Mouse (Mus musculus) lung, postnatal 4 days (tissue): ENCODE measurements at regions not wholly inside any gene's neighbourhood (a gene's known extent, or its start where the extent isn't known, plus 50 kb on each side); places are given as distances from the start of the nearest gene placed in this dataset.

Source experiments
- DNase-seq, 2 experiments: peaks; one replicate each; pipeline ENCODE4 v3.0.0; 2021

DNA sequence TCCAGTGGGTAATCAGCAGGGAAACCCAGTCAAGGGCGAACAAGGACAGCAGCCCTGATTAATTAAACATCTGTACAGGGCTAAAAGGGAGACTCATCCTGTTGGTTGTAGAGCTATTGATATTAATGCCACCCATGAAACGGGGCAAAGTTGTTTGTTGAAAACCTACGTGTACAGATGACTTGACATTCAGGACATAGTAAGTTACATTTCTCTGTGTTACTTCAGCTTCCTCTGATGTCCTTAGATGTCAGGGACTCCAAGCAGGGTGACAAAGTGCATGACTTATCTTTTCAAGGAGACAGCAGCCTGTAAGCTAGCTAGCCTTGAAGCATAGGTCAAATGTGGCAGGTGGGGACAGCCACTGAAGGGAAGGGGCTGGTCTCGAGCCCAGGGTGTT is 390.5 kb downstream of the Ccdc171 start:
- DNase-seq = no peak

DNA sequence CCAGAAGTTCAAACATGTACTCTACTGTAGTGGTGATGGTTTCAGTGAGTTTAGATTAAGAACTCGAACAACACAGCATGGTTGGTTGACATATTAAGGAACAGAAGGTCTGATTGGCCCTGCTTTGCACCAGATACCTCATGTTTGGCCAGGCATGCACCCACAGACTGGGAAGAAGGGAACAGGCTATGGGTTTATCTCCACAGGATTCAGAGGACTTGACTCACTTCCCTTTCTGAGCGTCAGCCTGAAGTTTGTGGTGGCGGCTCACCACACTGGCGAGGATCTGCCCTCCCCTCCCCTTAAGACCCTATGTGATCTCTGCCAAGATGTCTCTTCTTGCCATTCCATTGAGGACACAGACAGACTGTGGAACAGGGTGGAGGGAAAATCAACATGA is 391.7 kb downstream of the Ccdc171 start:
- DNase-seq = no peak

DNA sequence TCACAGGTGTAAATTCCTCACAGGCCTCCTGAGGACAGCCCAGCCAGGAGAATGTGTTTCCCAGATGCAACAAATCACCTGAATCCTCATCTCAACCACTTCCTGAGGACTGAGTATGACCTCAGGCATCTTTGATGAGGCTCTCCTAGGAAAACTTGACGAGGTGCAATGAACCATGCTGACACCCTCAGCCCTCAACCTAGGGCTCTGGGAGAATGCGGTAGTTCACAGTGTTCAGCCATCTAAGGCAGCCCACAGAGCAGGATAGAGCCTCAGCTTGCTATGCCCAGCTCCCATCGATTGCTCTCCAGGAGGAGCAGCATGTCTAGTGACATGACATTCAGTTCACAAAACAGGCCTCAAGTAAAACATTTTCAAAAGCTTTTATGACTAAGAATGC is 392.7 kb downstream of the Ccdc171 start:
- DNase-seq = no peak

DNA sequence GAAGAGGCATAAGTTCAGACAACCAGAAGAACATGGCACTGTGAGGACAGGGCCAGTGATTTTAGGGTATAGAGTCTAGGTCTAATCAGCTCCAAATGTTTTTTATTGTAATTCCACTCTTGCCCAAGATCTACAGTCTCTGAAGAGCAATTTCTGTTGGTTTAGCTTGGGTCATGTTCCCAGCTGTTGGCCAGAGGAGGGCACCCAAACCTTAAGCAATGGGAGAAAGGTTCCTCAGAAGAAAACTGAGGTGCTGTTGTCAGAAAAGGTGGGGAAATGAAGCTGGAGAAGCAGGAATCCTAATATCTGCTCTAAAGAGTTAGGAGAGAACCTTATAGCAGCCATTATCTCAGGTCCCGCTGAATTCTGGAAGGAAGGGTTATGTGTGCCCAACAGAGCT is 393.7 kb downstream of the Ccdc171 start:
- no peak for DNase-seq

DNA sequence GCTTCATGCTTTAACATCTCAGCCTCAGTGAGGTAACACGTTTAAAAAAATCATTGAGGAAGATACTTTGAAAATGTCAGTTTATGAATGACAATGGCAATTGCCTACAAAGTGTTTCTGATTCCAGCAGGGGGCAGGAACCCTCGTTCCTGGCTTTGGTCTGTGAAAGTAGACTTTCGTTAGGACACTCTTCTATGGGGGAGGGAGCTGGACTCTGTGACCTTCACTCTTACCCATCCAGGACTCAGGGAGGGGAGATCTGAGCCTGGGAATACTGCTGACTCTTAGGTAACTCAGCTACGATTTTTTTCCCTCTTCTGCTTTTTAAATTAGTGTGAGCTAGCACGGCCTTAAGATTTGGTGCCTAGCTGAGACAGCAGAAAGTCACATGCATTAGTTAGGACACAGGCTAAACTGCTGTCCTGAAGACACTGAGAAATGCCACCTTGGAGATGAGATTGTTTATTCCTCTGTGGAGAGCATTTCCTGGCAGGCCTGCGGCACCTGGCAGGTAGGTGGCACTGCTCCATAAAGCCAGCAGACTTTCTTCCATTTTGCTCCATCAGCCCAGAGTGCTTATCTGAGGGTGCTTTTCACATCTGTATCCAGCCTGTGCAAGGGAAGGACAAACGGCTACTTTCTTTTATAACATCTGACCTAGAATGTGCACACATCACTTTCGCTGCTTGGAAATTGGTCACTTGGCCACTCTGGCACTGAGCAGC is 399.9 kb downstream of the Ccdc171 start:
- no peak for DNase-seq

DNA sequence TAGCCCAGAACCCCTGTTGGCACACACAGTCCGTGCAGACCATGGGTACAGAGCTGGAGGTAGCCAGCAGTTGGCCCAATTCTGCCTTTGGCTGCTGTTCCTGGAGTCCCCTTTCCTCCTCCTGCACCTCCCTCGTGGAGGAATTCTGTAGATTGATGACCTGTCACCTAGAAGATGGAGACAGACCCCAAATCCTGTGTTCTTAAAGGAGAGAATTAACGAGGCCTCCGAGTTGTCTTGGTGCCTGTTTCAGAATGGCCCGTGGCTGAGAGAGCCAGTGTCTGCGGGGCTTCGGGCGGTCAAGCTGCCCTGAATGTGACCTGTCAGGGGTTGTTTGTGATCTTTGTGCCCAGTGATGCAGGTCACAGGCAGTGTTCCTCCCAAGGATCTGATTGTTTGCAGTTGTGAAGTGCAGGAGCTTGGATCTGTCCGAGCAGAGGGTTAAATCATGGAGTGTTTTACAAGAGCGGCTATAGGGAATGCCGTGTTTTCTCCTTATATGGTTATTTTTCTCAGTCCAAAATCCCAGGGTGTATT is 400.9 kb downstream of the Ccdc171 start:
- no peak for DNase-seq

DNA sequence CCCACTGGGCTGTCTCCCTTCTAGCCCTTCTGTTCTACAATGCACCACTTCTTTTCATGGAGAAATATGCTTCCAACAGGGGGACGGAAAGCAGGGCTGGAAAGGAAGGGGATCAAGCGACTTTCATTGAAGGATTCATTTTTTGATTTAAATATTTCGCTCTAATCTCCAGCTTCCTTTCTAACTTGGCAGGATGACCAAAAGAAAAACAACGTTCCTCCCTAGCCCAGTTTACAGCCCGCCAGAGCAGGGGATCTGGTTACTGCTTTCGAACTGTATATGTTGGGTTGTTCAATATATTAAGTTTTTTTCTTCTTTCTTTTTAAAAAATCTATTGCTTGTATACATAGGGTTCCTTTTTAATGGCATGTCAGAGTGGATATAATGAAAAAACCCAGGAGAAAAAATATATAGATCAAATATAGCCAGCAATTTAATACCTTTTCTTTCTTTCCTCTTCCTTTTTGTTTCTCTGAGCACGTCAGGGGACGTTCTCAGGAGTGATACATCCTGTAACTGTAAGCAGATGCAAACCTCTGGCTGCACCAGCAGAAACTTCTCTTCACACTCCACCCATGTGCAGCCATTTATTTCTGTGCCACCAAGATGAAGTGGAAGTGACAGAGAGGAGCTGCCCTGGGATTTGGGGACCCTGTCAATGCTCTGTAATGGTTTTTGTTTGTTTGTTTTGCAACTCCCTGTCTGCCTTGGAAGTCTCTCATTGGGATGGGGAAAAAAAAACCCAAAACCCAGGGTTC is 406.7 kb downstream of the Ccdc171 start:
- DNase-seq = peak in 1 of 2 experiments; percentile 29

DNA sequence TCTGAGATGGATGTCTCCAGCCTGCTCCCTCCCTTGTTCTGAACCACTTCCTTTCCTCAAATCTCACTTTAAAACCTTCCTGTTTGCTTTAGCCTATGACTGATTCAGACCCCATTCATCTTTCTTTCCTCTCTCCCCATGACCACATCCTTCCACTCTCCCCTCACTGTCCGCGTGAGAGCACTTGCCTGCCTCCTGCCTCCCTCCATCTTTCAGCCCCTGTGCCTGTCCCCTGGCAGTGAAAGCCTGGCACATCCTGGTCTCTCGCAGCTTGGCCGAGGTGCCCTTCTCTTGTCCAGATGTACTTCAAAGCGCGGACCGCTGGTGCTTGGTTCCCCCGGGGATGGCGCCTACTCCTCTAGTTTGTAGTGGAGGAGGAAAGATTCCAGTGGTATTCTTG is 416.3 kb downstream of the Ccdc171 start:
- DNase-seq = no peak

DNA sequence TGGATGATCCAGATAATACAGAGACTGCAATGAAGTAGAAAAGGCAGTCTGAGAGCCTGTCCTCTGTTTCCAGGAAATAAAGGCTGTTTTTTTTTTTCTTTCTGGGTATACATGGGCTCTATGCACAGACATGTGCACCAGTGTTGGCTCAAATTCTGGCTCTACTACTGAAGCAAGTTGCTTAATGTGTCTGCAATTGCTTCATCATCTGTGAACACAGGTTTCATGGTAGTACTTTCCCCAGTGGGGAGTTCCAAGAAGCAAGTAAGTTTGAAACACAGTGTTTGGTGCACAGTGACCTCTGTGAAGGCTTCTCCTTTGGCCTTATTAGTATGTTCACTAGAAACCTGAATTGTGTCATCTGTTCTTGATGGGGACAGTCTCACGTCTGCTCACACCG is 424.3 kb downstream of the Ccdc171 start:
- DNase-seq = no peak

DNA sequence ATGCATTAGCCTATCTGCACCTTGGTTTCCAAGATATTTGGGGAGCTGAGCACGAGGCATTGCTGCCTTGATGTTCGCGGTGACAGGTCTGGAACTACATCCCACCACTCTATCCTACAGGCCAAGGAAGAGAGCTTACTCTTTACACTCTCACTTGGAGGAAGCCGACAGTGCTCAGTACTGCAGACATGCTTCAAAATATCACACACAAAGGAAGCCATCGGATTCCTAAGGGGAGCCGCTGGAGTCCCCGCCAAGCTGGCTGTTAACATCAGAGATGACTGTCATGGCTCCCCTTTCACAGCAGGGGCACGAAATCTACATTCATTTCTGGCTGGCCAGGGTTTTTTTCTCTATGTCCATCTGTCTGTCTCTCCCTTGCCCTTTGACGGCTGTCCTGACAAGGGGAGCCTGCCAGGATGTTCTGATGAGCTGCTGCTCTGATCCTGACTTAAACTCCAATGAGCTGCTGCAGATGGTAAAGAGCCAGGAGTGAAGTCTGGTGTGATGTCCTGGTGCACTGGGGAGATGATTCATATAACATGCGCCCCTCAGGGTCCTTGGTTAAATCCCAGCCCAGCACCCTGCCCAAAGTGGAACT is 425.6 kb downstream of the Ccdc171 start:
- DNase-seq = no peak

DNA sequence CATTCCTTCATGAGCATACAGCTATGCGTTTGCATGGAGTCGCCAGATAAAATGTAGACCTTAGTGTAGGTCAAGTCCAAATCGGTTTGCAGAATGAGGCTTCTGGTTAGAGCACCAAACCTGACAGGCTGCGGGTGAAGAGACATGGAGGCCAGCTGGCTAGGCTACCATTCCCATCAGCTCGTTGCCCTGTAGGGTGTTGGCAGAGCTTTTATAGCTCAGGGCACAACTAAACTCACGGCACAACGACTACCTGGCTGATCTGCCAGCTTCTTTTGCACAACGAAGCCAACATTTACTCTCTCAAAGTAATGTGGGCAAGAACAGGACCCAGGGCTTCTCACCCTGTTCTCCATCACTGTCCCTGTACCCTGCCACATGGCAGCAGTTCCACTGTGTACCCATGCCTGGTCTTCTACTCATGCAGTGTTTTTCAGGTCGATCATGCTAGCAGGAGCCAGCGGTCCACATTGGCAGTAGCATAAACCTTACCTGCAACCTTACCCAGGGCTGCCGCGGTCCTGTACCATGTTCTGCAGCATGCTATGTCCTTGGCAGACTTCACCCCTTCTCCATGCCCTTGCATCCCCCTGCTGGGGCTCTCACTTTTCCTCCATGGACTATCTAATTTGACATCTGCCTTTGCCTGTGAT is 431.0 kb downstream of the Ccdc171 start:
- no peak for DNase-seq

DNA sequence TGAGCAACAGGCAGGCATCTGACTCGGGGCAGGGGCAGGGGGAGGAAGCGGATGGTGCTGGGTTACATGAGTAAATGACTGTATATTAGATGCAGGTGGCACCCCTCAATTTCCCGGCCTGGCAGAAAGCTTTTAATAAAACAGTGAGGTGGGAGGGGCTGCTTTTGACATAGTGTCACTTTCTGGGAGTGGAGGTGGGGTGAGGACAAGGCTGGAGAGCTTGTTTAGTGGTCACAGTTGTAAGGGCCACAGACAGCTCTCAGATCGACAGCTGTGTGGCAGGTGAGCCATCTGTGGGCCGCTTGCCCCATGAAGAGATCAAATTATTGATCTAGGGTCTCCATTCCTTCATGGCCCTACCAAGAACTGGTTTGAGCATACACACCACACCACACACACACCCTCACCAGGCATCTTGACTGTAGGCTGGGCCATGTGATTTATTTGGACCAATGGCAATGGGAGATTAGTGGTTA is 431.9 kb downstream of the Ccdc171 start:
- no peak for DNase-seq

DNA sequence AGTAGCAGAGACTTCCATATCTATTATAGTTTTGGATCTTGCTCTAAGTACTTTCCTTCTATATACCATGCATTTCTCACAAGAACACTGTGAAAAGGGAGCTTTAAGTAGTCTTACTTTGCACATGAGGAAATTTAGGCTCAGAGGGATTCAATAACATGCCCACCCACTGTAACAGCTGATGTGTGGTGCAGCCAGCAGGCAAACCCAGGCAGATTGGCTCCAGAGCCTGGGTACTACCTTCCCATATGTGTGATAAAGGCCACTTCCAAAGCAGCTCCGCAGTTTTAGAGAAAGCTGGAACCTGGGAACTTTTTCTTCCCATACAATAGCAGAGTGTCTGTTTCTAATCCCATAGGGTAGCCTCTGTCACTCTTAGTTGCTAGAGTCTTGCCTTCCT is 441.6 kb downstream of the Ccdc171 start:
- DNase-seq = no peak

DNA sequence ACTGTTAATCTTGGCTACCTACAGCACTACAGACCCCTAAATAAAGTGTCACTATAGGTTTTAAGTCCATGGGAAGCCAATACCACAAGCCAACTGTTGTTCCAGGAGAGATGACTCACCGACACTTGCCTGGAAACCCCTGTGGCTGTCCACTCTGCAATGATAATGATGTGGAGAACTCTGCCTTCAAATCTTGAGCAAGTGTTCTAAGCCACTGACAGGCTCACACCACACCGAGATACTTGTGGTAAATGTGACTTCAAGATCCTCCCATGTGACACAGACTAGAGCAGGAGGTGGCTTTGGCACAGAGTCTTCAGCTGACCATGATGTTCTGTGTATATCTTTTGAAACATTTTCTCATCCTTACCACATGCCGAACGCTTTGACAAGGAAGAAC is 447.8 kb downstream of the Ccdc171 start:
- DNase-seq = no peak

DNA sequence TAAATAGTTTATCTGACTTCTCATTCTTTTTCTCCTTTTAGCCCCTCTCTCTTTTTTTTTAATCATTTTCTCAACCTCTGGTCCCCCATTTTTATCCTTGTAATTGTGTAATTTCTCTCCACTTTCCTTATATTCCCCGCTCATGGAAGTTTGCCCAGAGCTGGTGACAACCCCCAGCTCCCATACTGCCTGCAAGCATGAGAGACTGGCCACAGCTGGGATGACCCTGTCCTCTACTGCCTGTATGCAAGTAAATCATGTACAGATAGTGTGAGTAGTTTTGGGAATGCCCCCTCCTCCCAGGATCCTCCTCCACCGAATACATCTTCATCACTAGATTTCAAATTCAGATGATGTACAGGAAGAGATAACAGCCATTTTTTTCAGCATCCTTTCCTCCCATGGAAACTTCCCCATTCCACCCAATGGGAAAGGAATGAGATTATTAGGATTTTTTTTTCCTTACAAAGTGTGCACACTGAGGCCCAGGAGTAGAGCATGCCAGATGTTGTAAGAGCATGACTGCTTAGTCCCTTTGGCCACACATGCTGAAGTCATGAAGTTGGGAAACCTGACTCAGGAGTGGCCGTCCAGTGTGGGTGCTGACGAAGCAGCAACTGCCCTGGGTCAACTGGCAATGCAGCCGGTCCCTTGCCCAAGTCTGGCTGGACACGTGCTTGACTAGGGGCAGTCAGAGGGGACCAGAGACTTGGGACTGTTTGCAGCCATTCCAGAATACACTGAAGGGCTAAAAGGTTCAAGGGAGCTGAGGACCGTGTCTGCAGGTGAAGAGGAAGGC is 449.1 kb downstream of the Ccdc171 start:
- no peak for DNase-seq

DNA sequence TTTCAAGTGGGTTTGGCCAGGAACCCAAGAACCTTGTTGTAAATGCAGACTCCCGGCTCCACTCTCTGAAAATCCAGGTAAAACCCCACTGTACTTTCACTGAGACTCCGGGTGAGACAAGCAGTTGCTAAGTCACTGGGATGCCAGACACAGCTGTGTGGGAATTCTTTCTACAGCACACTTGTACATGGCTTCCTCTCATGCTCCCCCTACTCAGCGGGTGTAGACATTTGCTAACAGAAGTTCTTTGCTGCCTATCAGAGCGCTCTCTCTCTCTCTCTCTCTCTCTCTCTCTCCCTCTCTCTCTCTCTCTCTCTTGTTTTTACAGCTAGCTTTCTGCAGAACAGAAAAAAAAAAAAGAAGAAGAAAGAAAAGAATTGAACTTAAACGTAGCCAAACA is 450.2 kb downstream of the Ccdc171 start:
- DNase-seq = no peak

DNA sequence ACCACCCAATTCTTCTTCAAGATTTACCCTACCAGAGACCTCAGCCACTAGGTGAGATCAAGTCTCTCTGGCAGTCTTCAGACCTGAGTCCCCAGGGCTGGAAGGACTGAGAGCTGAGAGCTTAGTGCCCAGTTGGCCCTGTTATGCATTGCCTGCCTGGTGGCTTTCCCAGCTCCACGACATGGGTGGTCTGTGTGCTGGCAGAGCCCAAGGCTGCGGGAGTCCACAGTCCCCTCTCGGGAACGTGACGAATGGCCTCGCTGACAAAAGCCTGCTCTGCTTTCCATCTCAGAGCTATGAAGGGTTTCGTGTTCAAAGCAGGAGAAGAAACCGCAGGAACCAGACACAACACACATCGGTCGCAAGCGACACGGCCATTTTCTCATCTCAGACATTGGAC is 450.7 kb downstream of the Ccdc171 start:
- peak in 1 of 2 experiments; percentile 54 for DNase-seq

DNA sequence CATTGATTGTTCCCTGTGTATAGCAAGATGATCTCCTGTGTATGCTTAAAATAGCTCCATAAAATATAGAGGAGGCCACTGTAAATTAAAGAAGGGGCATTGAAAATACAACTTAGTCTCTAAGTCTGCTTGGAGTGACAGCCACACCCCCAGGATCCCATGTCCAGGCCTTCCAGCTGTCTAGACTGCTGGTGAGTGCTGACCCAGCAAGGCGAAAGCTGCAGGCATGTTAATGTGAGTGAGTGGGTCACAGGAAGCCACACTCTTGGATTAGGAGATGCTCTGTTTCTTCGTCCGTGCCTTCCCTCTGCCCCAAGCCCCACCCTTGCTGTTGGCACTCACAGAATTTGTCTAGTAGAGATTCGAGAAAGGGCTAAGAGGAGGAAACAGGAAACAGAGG is 453.7 kb downstream of the Ccdc171 start:
- no peak for DNase-seq

DNA sequence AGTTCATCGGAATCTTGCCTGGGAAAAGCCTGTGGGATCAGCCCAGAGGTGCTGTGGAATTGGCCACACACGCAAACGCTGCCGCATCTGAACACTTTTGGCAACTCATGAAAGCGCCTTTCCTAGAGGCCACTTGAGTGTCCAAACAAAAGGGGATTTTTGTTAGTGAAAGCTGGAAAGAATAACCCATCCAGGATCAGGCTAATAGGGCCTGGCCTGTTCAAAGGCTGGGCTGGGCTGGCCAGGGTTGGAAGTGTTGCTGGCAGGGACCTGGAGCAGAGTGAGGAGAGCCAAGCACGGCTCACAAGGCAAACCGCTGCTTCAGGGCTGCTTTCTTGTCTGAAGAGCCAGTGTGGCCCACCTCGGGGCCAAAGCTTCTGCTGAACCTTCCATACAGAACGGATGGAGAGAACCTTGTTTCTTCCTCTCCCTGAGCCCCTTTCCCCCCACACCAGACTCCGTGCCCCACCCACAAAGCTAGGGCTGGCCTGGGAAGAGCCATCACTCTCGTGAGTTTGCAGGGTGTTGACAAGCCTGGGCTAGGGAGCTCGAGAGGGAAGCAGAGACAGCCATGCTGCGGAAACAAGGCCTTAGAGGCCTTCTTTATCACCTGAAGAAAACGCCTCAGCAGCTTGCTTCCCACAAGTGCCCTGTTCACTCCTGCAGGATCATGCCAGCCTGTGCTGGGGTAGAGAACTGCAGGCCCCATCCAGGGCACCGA is 459.5 kb downstream of the Ccdc171 start:
- DNase-seq = peak; percentile 57 to 86

DNA sequence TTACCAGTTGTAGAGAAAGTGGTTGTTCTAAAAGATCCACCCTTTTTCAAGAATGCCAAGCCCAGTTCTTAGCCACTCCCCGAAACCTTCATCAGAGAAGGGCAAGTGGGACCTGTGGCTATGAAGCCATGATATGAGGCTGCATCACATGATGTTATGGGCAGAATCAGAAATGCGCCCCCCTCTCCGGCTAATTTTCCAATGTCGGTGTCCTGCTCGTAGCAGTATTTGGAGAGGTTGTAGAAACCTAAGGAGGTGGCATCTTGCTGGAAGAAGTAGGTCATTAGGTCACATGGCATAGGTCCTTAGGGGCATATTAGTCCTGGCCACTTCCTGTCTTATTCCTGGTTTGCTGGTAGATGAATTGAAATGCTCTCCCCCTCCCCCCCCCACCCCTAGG is 460.1 kb downstream of the Ccdc171 start:
- no peak for DNase-seq

DNA sequence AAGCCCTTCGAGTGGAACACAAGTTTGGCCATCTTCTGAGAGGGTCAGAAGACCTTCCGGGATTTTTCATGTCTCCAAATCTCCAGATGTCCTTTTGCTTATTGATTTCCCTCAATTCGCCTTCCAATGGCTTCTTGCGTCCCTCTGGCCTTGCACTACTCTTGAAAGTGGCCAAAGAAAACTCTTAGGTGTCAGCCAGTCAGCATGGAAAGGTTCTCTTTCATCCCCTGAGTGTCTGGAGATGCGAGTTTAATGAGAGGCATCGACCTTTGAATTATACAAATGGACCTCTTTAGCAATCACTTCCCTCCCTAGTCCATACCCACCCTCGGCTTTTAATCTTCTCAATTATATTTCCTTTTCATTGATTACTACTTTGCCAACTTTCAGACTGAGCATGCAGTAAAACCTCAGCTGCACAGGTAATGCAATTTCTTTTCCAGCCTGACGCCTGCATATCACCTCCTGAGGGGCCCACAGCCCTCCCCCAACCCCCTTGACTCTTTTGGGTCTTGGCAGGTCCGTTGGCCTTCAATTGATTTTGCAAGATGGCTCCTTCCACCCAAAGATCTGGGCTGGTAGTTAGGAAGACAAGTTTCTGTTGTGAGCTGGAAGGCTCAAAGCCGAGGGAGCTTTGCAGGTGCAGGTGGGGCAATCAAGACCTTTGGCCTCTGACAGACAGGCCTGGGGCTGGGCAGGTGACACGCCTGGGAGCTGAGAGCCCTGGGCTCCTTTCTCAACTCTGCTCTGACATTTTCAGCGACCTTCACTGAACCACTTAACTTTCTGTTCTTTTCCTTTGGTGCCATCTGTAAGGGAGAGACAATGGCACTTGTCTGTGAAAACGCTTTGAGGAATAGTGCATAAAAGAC is 461.8 kb downstream of the Ccdc171 start:
- DNase-seq = no peak
